Mouse (Mus musculus) right cerebral cortex, postnatal 14 days (tissue): ENCODE measurements around the gene Cdc45.
A peak's percentile ranks its signal among the peaks of the same experiment; 100 is the strongest.
"Not testable (repeated sequence)": the region's sequence is repeated elsewhere in the genome, so short reads cannot be mapped to it uniquely, and the experiment has no call there.

ENCODE experiments used
- DNase-seq: peaks from one replicate; pipeline ENCODE4 v3.0.0; 2022

The Cdc45 gene

DNA sequence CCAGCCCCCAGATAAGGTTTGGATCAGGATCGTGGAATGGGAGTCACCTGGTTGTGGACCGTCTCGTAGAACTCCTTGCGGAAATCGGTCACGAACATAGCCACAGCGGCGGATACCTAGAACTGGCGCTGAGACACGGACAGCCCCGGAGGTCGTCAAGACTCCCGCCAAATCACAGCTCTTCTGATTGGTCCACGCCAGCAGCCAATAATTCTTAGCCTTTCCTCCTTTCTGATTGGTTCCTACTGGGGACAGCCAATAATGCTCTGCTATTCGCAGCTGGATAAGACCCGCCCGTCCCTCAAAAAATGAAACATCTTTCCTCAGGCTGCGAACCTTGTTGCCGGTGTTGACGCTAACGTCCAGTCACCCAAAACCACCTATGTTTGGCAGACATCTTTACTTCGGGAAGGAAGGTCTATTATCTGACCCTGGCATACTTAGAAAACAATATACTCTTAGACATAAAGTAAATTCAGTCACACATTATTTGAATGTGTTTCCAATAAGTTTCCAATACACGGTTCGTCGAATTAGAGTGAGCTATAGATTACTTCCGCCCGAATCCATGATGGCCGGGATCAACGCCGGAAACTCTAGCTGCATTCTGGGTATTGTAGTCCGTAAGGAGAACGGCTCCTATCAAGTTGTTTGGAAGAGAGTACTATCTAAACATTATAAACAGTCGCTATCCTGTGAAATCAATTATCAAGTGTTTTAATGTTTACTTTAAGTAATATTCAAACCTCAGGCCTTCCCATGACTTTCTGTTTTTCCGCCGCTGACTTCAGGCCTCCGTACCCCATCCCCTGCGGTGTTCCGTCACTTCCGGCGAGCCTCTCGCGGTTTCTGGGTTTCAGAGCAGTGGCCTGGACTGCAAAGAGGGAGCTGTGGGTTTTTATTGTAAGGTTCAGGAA lies at the start of gene Cdc45, which contains the start of gene Ufd1:
TSS of gene Cdc45 (minus strand) at position 520 of the 917 bp plus-strand sequence.
TSS of gene Ufd1 (plus strand) at position 312 of the 917 bp plus-strand sequence.
- DNase-seq = peak; percentile 81

DNA sequence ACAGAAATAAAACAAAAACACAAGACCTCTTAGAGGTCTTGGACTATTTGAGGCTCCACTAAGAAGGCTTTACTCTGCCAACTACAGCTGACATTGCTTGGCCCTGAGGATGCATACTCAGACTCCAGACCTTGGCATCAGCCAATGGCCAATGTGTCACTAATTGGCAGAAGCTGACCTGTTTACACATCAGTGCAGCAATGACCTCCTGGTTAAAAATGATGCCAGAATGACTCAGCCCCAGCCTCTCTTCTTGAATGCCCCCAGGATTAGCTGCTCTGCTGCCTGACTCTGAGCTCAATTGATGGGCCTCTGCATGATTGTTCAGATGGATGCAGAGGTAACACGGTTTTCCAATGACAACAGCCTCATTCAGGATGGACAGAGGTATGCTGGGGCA lies 48.4 kb upstream of the Cdc45 start:
- no peak for DNase-seq

GRCm38 (mm10) chr16:18858551-18858950 lies 46.8 kb upstream of the Cdc45 start:
- no peak for DNase-seq

GRCm38 (mm10) chr16:18849521-18850190 lies 37.9 kb upstream of the Cdc45 start:
- DNase-seq = not testable (repeated sequence)

- DNase-seq = no peak
Observed at GRCm38 (mm10) chr16:18846301-18846820, 34.6 kb upstream of the Cdc45 start.

DNA sequence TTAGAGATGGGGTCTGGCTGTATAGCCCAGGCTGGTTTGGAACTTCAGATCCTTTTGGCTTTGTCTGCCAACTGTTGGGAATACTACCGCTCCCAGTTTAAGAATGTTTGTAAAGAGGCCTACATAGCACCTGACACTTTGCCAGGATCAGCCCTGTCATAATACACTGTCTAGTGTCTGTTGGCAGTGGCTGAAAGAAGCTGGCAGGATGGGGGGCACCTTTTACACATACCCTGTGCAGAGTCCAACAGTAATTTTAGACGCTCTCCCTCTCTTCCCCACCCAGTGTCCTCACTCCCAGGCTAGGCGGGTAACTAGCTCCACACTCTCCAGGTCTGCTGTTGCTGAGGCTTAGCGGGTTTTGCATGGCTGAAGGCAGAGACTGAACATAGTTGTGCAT lies 26.6 kb upstream of the Cdc45 start:
- DNase-seq = no peak

GRCm38 (mm10) chr16:18836468-18837208 lies 24.9 kb upstream of the Cdc45 start, which contains the start of the genes 2510002D24Rik and Gm28539:
2510002D24Rik (plus strand) TSS chr16:18836578.
Gm28539 (plus strand) TSS chr16:18836584.
- DNase-seq = peak; percentile 94

DNA sequence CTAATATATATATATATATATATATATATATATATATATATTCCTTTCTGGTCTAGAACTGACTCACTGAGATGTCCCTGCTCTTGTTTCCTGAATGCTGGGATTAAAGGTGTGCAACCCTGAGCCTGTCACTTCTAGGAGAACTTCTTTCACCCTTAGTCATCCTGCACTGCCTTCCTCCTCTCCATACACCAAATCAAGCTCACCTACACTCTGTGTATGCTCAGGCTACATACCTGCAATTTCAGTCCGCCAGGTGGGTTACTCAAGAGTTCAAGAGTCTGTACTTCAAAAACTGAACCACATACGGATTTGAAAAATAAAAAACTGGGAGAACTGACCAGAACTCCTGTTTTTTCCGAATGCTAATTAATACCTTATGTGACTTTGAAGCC lies 24.3 kb upstream of the Cdc45 start:
- DNase-seq = no peak

- DNase-seq = no peak
Observed at GRCm38 (mm10) chr16:18833486-18833885, 21.7 kb upstream of the Cdc45 start.

GRCm38 (mm10) chr16:18829102-18829501 lies 17.3 kb upstream of the Cdc45 start:
- no peak for DNase-seq

DNA sequence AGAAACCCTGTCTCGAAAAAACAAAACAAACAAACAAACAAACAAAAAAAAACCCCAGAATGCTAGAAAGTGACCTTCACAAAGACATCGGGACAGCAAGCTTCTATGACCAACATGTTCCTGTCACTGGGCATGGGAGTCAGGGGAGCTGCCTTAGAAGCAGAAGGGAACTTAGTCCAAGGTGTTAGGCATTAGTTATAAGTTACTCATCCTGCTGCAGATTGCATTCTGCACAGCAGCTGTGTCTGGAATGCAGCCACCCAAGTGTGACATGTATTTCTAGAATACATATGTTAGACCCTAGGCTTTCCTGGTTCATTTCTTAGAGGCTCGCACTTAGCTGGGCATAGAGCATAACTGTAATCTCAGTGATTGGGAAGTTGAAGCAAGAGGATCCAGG lies 16.8 kb upstream of the Cdc45 start:
- DNase-seq = no peak

GRCm38 (mm10) chr16:18822925-18823324 lies 11.1 kb upstream of the Cdc45 start:
- no peak for DNase-seq

DNA sequence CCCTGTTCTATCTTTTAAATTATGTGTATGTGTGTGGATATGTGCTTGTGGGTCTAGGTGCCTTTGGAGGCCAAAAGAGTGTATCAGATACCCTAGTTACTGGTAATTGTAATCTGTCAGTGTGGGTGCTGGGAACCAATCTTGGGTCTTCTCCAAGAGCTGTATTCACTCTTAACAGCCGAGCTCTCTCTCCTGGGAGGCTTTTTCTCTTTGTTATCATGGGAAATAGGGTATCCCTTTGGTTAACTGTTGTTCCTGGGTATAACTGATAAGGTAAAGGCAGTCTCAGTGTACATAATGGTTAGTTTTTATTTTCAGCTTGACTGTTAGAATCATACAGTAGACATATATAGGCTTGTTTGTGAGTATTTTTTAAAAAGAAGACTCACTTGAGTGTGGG lies 10.6 kb upstream of the Cdc45 start:
- DNase-seq = no peak

GRCm38 (mm10) chr16:18812385-18812910 lies 661 bp upstream of the Cdc45 start:
- peak; percentile 15 for DNase-seq

- no peak for DNase-seq
Observed at GRCm38 (mm10) chr16:18811032-18811431, 755 bp downstream of the Cdc45 start.

GRCm38 (mm10) chr16:18809001-18809400 lies 2.8 kb downstream of the Cdc45 start:
- DNase-seq = no peak

DNA sequence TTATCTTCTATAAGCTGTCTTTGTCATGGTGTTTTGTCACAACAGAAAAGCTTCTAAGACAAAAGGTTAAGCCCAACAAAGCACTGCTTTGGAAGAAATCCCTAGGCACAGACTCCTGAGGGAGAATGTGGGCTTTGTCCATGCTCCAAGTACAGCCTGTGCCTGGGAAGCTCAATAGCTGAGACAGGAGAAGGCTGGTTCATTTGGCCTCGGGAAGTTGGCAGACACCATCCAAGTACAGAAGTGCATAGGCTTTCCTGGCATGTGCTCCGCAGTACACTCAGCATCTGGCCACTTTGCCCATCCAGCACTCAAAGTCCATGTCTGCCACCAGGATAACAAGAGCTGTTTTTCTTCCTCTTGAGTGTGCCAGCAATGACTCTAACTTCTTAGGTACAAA lies 6.0 kb downstream of the Cdc45 start:
- no peak for DNase-seq

DNA sequence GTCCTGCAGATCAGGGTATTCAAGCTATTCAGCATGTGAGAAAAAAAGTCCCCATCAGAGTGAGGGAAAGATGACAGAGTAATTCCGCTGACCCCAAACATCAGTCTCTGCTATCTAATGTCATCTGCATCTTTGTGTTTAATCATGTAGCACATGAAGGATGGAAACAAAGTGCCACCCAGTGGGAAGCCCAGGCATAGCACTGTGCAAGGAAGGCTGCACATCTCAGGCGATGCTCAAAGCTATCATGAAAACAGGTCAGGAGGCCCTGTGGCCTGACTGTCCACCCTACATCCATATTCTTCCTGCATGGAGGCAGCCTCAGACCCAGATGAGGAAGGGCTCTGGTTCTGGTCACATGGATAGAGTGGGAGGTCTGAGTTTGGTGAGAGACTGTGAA lies 12.9 kb downstream of the Cdc45 start:
- DNase-seq = peak; percentile 74

- no peak for DNase-seq
Observed at GRCm38 (mm10) chr16:18798151-18798550, 13.6 kb downstream of the Cdc45 start.

DNA sequence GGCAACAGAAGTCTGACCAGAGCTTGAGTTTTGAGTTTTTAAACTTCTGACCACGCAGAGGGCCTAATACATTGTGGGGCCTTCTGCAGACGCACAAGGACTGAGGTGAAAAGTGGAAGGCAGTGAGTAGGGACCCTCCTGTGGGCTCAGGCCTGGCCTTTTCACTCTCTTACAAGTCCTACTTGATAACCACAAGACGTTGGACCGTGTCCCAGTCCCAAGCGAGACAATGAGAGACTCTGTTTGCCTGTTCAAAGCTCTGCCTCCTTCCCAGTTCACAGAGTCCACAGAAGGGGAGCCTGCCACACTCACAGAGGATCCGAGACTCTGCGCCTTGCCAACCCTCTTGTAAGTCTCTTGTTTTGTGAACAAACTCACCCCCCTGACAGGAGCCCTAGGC lies 15.1 kb downstream of the Cdc45 start:
- DNase-seq = no peak

DNA sequence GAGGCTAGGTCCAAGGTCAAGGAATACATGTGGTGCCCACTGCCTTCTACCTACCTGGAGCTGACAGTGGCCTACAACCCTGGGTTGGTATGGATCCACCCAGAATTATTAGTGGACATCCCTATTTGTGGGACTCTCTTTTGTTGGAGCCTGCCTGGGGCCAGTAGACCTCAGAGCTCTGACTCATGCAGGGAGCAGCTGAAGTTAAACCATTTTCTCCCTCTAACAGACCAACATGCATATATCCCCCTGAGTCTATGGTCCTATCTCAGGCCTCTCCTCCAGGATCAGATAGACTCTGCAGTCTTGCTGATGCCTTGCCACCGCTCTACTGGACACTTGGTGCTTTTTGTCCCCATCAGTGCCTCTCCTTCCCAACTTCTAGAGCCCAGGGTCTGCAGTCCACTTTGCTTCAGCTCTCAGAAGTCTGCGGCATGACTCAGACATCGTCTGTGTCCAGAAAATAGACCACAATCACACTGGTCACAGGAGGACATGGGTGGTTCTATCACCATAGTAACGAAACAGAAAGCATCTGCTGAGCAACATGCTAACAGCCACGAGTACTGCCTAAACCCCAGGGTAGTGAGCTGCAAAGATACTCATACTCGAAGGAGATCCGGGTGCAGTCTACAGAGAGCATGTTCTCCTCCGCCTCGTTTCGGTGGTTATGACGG lies 16.4 kb downstream of the Cdc45 start:
- DNase-seq = no peak
